Mouse (Mus musculus) thymus, postnatal 0 days (tissue): ENCODE results near the gene Kank1. TPM values are rescaled to one million over a fixed set of nuclear protein-coding genes. Genes with fewer than 3 reads are reported as not detected.

Experiments used
- polyA plus RNA-seq: library from polyadenylated mRNA; unstranded; fragments of >200 nt; fragmentation: Nextera tagmentation; extraction: Ambion mirVana; gene quantifications from 2 replicates; pipeline ENCODE4 v1.2.1, GENCODE M21; 2015

Kank1 gene
- polyA plus RNA-seq, 1 experiment from 2014 or later: 3.7 TPM

Other genes starting within 250 kb of the Kank1 start
- gene Dock8, start 237.4 kb upstream of the Kank1 start, polyA plus RNA-seq: 66.7 and 80.1 TPM in 2 replicates